Mouse (Mus musculus): ENCODE data around the gene Accs. TPM values are rescaled to one million over a fixed set of nuclear protein-coding genes. Genes with fewer than 3 reads are reported as not detected.

The Accs gene
- polyA plus RNA-seq, 1 experiment from 2014 or later, result 8.8 TPM

DNA sequence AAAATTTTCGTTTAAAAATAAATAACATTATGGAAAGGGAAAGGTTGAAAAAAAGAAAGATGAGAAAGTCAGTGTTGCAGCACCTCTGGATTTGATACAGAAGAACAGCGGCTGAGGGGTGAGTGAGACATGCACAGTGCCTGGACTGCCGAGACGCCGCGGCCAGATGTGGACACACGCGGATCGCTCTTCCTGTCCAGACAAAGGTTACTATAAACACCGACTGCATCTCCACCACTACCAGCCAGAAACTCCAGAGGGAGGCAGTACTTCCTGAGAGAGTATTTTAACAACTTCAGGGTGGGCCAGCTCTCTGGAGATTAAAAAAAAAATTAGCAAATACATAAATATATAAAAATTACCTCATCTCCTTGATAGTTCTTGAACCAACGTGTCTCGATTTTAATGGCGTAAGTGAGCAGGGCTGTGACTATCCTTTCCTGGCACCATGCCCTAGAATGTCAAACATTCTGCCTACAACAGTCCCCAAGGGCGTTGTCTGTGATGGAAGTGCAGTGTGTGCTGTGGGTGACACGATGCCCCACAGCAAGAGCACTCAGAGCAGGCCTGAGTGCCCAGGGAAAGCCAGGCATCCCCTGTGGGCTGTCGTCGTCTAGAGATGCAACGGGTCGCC is 52.5 kb downstream of the Accs start:
- no peak for DNase-seq (ENCODE audit: low spot score)
- H3K4me1 ChIP-seq (replicated peaks; ENCODE audit: control insufficient read depth, insufficient read depth, low read length), result 0 out of 2 replicates have a peak, but pooled peaks cover 1% of the 10 kb centered on the region
- H3K4me2 ChIP-seq (ENCODE audit: low read length), result no peak overlapping the region
- no peak overlapping the region for H3K27ac ChIP-seq (ENCODE audit: low read depth)
- H3K9me3 ChIP-seq (ENCODE audit: control insufficient read depth, low read length), result no peaks in the 10 kb centered on the region
- no peak for ATAC-seq (replicated peaks; ENCODE audit: low FRiP score, low TSS enrichment, low read depth)
- WGBS, result 58% methylated on average over 19 of the region's 19 CpGs
- H3K36me3 ChIP-seq (ENCODE audit: control insufficient read depth, insufficient read depth, low read length), result peaks cover 70% of the 10 kb centered on the region
- H3K27me3 ChIP-seq (replicated peaks; ENCODE audit: control insufficient read depth, insufficient read depth, low read length), result no peaks in the 10 kb centered on the region
- no peak overlapping the region for H3K9ac ChIP-seq (ENCODE audit: low read length)
- H3K4me3 ChIP-seq (ENCODE audit: low read depth, low read length), result no peak overlapping the region

DNA sequence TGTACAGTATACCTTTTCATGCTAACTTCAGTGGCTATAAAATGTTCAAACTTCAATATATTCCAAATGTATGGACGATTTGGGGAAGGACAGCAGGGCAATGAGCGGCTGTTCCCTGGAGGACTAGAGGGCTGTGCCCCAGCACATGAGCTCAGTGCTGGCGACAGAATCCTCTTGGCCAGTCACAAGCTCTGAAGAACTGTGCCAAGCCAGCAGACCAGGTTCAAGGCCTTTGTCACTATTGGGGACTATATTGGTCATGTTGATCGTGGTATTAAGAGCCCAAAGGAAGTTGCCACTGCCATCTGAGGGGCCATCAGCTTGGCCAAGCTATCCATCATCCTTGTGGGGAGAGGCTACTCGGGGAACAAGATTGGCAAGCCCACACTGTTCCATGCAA is 55.4 kb downstream of the Accs start:
- no peak overlapping the region for H3K9ac ChIP-seq (ENCODE audit: low read length)
- 0 out of 2 replicates have a peak, but pooled peaks cover 3% of the 10 kb centered on the region for H3K4me1 ChIP-seq (replicated peaks; ENCODE audit: control insufficient read depth, insufficient read depth, low read length)
- peaks cover 75% of the 10 kb centered on the region for H3K36me3 ChIP-seq (ENCODE audit: control insufficient read depth, insufficient read depth, low read length)
- H3K9me3 ChIP-seq (ENCODE audit: control insufficient read depth, low read length), result no peaks in the 10 kb centered on the region
- no peak overlapping the region for H3K4me2 ChIP-seq (ENCODE audit: low read length)
- no peak overlapping the region for H3K4me3 ChIP-seq (ENCODE audit: low read depth, low read length)
- DNase-seq (ENCODE audit: low spot score) (no peak), ATAC-seq (replicated peaks; ENCODE audit: low FRiP score, low TSS enrichment, low read depth) (no peak)
- no peaks in the 10 kb centered on the region for H3K27me3 ChIP-seq (replicated peaks; ENCODE audit: control insufficient read depth, insufficient read depth, low read length)
- 95% methylated on average over 5 of the region's 5 CpGs for WGBS
- no peak overlapping the region for H3K27ac ChIP-seq (ENCODE audit: low read depth)

DNA sequence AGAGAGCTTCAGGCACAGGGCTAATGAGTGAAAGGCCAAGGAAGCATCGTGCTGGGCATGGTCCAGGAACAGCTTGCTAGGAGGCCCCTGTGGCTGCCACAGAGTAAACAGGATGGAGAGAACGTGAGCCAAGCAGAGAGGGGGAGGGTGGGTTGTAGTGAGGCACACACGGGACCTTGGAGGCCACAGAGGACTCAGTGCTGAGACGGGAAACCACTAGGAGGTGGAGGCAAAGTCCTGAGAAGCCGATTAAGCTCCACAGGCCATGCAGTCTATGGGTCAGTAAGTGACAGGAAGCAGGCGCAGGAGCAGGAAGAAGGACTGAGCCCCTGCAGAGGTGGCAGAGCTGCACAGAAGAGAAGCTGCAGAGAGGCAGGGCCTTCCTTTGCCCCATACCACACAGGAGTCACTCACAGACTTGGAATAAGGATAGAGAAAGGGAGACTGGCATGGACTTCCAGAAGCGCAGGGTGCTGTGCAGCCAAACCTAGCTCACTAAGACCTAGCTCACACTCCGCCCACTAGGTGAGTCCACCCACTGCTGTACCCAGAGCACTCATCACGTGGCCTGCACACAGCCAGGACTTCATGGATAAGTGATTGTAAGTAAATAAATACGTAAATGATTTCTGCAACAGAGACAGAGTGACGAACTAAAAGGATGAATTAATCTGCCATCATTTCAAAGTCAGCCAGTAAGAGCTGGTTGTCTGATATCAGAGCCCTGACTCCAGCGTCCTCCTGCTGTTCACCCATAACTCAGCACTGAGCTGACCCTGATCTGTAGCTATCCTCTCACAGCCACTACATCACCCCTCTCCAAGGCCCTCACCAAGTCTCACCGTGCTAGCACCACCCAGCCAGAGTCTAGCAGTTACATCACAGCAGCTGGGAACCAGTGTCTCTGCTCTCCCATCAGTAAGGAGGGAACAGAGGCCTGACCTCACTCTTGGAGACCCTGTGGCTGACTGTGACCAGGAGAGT is 57.9 kb downstream of the Accs start:
- ATAC-seq (replicated peaks; ENCODE audit: low FRiP score, low TSS enrichment, low read depth) (no peak), DNase-seq (ENCODE audit: low spot score) (no peak)
- Histone ChIP-seq H3K4me1 (replicated peaks; ENCODE audit: control insufficient read depth, insufficient read depth, low read length) (0 out of 2 replicates have a peak, but pooled peaks cover 3% of the 10 kb centered on the region), H3K9ac (ENCODE audit: low read length) (no peak overlapping the region), H3K4me3 (ENCODE audit: low read depth, low read length) (no peak overlapping the region), H3K36me3 (ENCODE audit: control insufficient read depth, insufficient read depth, low read length) (peaks cover 71% of the 10 kb centered on the region), H3K27me3 (replicated peaks; ENCODE audit: control insufficient read depth, insufficient read depth, low read length) (no peaks in the 10 kb centered on the region), H3K27ac (ENCODE audit: low read depth) (peak overlapping the region; percentile 34; the same call in 1 of the 2 replicates), H3K9me3 (ENCODE audit: control insufficient read depth, low read length) (no peaks in the 10 kb centered on the region), H3K4me2 (ENCODE audit: low read length) (no peak overlapping the region)
- WGBS, result 43% methylated on average over 13 of the region's 13 CpGs

DNA sequence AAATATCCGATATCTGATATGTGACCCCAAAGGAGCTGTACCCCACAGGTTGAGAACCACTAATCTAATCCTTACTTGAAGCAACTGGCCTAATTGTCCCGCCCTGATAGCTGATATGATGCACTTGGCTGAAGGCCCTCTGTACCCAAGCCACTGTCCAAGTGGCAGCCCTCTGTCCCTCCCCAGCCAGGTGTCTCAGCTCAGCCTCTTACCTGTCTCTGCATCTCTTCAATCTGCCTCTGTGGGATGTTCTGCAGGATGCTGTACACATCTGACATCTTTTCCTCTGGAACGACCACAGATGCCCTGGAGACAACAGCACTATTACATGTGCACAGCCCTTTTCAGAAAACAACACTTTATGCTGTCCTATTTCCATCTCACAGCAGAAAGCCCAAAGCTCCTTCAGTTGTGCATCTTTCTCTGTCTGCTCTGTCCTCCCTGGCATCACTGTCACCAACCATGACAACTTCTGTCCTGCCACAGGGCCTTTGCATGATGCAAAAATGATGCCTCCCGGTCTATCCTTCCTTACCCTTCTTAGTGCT is 58.9 kb downstream of the Accs start:
- Histone ChIP-seq H3K9me3 (ENCODE audit: control insufficient read depth, low read length) (no peaks in the 10 kb centered on the region), H3K36me3 (ENCODE audit: control insufficient read depth, insufficient read depth, low read length) (peaks cover 62% of the 10 kb centered on the region), H3K4me1 (replicated peaks; ENCODE audit: control insufficient read depth, insufficient read depth, low read length) (0 out of 2 replicates have a peak, but pooled peaks cover 5% of the 10 kb centered on the region), H3K9ac (ENCODE audit: low read length) (no peak overlapping the region), H3K27ac (ENCODE audit: low read depth) (no peak overlapping the region), H3K27me3 (replicated peaks; ENCODE audit: control insufficient read depth, insufficient read depth, low read length) (no peaks in the 10 kb centered on the region), H3K4me2 (ENCODE audit: low read length) (no peak overlapping the region), H3K4me3 (ENCODE audit: low read depth, low read length) (no peak overlapping the region)
- DNase-seq (ENCODE audit: low spot score) (no peak), ATAC-seq (replicated peaks; ENCODE audit: low FRiP score, low TSS enrichment, low read depth) (no peak)
- WGBS, result 89% methylated on average over 4 of the region's 4 CpGs

DNA sequence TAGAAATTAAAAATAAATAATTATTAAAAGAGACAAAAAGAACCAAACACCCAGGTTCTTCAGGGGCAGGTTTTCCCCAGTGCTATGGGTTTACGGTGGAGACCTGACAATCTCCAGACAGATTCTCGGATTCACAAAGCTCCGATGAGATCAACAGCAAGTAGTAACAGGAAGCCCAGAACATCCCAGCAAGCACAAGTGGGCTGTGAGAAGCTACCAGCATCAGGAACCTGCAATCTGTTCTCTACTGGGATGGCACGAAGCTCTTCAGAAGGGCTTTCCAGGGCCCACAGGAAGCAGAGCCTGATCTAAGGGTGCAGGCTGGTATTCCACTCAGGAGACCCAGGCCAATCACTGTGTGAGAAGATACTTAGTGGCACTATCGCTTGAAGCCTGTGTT is 61.2 kb downstream of the Accs start:
- Histone ChIP-seq H3K4me3 (ENCODE audit: low read depth, low read length) (no peak overlapping the region), H3K27me3 (replicated peaks; ENCODE audit: control insufficient read depth, insufficient read depth, low read length) (0 out of 2 replicates have a peak, but pooled peaks cover 2% of the 10 kb centered on the region), H3K4me2 (ENCODE audit: low read length) (no peak overlapping the region), H3K9ac (ENCODE audit: low read length) (no peak overlapping the region), H3K27ac (ENCODE audit: low read depth) (no peak overlapping the region), H3K36me3 (ENCODE audit: control insufficient read depth, insufficient read depth, low read length) (peaks cover 39% of the 10 kb centered on the region), H3K4me1 (replicated peaks; ENCODE audit: control insufficient read depth, insufficient read depth, low read length) (0 out of 2 replicates have a peak, but pooled peaks cover 5% of the 10 kb centered on the region), H3K9me3 (ENCODE audit: control insufficient read depth, low read length) (no peaks in the 10 kb centered on the region)
- DNase-seq (ENCODE audit: low spot score) (no peak), ATAC-seq (replicated peaks; ENCODE audit: low FRiP score, low TSS enrichment, low read depth) (no peak)
- 74% methylated on average over 5 of the region's 5 CpGs for WGBS

DNA sequence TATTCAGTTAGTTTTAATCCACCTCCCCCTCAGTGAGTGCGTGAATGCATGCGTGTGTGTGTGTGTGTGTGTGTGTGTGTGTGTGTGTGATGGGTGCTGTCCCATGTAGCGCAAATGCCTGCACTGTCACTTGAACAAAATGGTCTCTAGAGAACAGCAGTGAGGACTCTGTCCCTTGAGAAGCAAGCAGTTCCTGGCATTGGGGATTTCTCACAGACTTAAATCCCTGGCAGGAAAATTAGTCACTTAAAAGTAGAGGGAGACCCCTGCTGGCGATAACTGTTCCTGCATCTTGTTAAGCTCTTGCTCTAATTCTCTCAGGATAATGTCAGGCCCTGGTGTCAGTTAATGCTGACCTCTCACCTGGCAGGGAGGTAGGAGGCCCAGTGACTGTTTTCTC is 63.6 kb downstream of the Accs start:
- Histone ChIP-seq H3K4me3 (ENCODE audit: low read depth, low read length) (no peak overlapping the region), H3K27ac (ENCODE audit: low read depth) (no peak overlapping the region), H3K9me3 (ENCODE audit: control insufficient read depth, low read length) (no peaks in the 10 kb centered on the region), H3K27me3 (replicated peaks; ENCODE audit: control insufficient read depth, insufficient read depth, low read length) (0 out of 2 replicates have a peak, but pooled peaks cover 2% of the 10 kb centered on the region), H3K4me1 (replicated peaks; ENCODE audit: control insufficient read depth, insufficient read depth, low read length) (0 out of 2 replicates have a peak, but pooled peaks cover 2% of the 10 kb centered on the region), H3K9ac (ENCODE audit: low read length) (no peak overlapping the region), H3K36me3 (ENCODE audit: control insufficient read depth, insufficient read depth, low read length) (peaks cover 26% of the 10 kb centered on the region; the same call in 1 of the 2 replicates), H3K4me2 (ENCODE audit: low read length) (no peak overlapping the region)
- ATAC-seq (replicated peaks; ENCODE audit: low FRiP score, low TSS enrichment, low read depth) (peak; percentile 9; the same call in 1 of the 2 replicates), DNase-seq (ENCODE audit: low spot score) (peak; percentile 85)
- 44% methylated on average over 4 of the region's 4 CpGs for WGBS

DNA sequence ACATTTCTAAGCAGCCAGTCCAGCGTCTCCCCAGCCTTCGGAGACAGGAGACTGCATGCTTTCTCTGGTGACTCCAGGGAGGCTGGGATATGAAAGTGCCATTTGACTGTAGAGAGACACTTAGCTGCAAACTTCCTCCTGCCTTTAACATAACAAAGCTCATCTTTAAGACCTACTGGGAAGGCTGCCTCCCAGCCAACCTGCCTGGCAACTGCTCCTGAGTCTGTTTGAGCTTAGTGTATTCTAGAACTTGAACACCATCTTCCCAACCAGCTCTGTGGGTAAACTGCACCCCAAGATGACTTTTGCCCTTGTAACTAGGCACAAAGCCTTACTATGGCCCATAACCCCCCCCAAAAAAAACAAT is 64.3 kb downstream of the Accs start:
- H3K36me3 ChIP-seq (ENCODE audit: control insufficient read depth, insufficient read depth, low read length), result peaks cover 18% of the 10 kb centered on the region; the same call in 1 of the 2 replicates
- no peak overlapping the region for H3K4me2 ChIP-seq (ENCODE audit: low read length)
- no peak overlapping the region for H3K4me3 ChIP-seq (ENCODE audit: low read depth, low read length)
- 0 out of 2 replicates have a peak, but pooled peaks cover 2% of the 10 kb centered on the region for H3K27me3 ChIP-seq (replicated peaks; ENCODE audit: control insufficient read depth, insufficient read depth, low read length)
- no peak overlapping the region for H3K9ac ChIP-seq (ENCODE audit: low read length)
- no peak for DNase-seq (ENCODE audit: low spot score)
- ATAC-seq (replicated peaks; ENCODE audit: low FRiP score, low TSS enrichment, low read depth), result no peak
- H3K9me3 ChIP-seq (ENCODE audit: control insufficient read depth, low read length), result no peaks in the 10 kb centered on the region
- H3K27ac ChIP-seq (ENCODE audit: low read depth), result no peak overlapping the region
- WGBS, result 32% methylated on average over 2 of the region's 2 CpGs
- H3K4me1 ChIP-seq (replicated peaks; ENCODE audit: control insufficient read depth, insufficient read depth, low read length), result peaks cover 2% of the 10 kb centered on the region; the same call in 1 of the 2 replicates

DNA sequence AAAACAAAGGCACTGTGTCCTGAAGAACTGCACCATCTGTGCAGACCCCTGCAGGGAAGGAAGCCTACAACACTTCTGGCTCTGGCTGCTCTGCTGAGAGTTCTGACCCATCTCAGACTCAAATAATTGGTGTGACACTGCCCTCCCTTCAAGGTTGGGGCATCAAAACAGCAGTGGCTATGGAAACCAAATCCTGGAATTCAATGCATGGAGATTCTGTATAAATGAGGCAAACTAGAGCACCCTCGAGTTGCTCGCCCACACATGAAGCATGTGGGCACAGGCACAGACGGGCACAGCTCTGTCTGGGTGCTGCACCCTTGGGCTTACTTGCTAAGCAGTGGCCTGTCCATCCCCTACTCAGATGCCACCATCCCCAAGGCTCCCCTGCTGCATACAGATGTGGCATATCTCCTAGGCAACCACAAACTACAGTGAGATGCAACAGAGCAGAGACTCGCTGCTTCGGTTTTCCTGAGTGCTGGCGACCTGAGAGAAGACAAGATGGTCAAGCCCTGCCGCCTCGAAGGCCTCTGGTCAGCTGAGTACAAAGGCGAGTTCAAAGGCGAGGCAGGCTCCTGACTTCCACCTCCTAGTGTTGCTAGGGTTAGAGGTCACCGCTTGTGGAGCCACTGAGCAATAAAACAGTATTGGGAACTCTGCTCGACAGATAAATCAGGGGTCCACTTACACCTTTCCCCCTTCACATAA is 64.9 kb downstream of the Accs start:
- no peak for ATAC-seq (replicated peaks; ENCODE audit: low FRiP score, low TSS enrichment, low read depth)
- Histone ChIP-seq H3K4me1 (replicated peaks; ENCODE audit: control insufficient read depth, insufficient read depth, low read length) (peaks cover 4% of the 10 kb centered on the region), H3K4me2 (ENCODE audit: low read length) (no peak overlapping the region), H3K4me3 (ENCODE audit: low read depth, low read length) (no peak overlapping the region), H3K9ac (ENCODE audit: low read length) (no peak overlapping the region), H3K36me3 (ENCODE audit: control insufficient read depth, insufficient read depth, low read length) (peaks cover 13% of the 10 kb centered on the region; the same call in 1 of the 2 replicates), H3K9me3 (ENCODE audit: control insufficient read depth, low read length) (no peaks in the 10 kb centered on the region), H3K27ac (ENCODE audit: low read depth) (no peak overlapping the region), H3K27me3 (replicated peaks; ENCODE audit: control insufficient read depth, insufficient read depth, low read length) (0 out of 2 replicates have a peak, but pooled peaks cover 2% of the 10 kb centered on the region)
- no peak for DNase-seq (ENCODE audit: low spot score)
- WGBS, result 50% methylated on average over 12 of the region's 12 CpGs
